ENCODE assay signal across 11 mouse cellular contexts in the genomic region with DNA sequence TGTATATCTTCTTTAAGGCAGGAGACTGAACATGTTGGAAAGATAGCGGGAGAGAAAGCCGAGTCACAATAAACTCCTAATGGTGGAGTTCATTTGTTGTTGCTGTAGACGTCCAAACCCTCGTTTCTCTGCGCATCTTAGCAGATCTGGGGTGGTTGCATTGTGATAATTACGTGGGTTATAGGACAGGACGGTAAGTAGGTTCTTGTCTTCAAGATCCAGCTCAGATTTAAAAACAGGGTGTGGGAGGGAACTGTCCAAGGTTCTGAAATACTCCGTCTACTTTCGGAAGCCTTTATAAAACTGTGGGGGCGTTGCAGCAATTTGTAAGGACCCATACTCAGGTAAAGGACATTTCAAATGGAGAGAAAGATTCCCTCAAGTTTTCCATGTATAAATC. TPM values are rescaled to one million over a fixed set of nuclear protein-coding genes. Genes with fewer than 3 reads are reported as not detected.
DNase-seq lines count a peak whose midpoint lies in the region; ATAC-seq and TF ChIP-seq lines count a peak whose summit lies in the region.
"Had no signal": no experiment of that assay in that cellular context is flagged by ENCODE, and none has a peak within 500 bp of the region (broad histone marks: within the 10 kb centered on the region; RNA-seq: fewer than 3 reads in every experiment).

No protein-coding gene starts in this region.

- no peaks in the 10 kb centered on the region for H3K79me2 ChIP-seq in CH12.LX (replicated peaks; ENCODE audit: control insufficient read depth, extremely low read depth, insufficient read depth, poor library complexity, severe bottlenecking)

- no peak for TF ChIP-seq POLR2A in CH12.LX (IDR thresholded peaks at IDR 0.05; ENCODE audit: low read depth, low read length)
- TF ChIP-seq POLR2A in brain, embryonic 14.5 days (IDR thresholded peaks at IDR 0.05; ENCODE audit: borderline replicate concordance, extremely low read depth, insufficient read depth, insufficient read length, poor library complexity, severe bottlenecking): no peak

- in situ Hi-C loops in CH12.LX (cut with MboI; ENCODE audit: low pct_ligation_motif_present, low pct_unique_long_range_greater_than_20kb, low sequenced_read_pairs): no loop called here

- ATAC-seq in kidney, postnatal 0 days (replicated peaks; ENCODE audit: low FRiP score, low read depth): no peak
- no peak for ATAC-seq in activated CD4-positive, CD25-positive, alpha-beta regulatory T cell, adult 4 months

- no peak overlapping the region for H3K9ac ChIP-seq in kidney, postnatal 0 days (ENCODE audit: low read depth, low read length)
- no peak overlapping the region for H3K9ac ChIP-seq in CH12.LX (ENCODE audit: insufficient read depth, low read depth)
- H3K9ac ChIP-seq: embryonic facial prominence, embryonic 15.5 days had no signal

- dilution Hi-C loops in CH12.LX (cut with MboI; ENCODE audit: extremely low pct_ligation_motif_present, extremely low pct_unique_long_range_greater_than_20kb, low sequenced_read_pairs): no loop called here

- peak; percentile 71 for DNase-seq in kidney, postnatal 0 days (ENCODE audit: low spot score)
- DNase-seq in kidney, adult 18-20 months: no peak
- DNase-seq in CH12.LX (ENCODE audit: extremely low read depth): peak; percentile 21
- peak; percentile 37 for DNase-seq in brain, embryonic 14.5 days (ENCODE audit: low read depth)
- peak; percentile 25 to 36 for DNase-seq in kidney, postnatal 4 days
- no peak for DNase-seq in spleen, postnatal 10 days (ENCODE audit: low spot score in 2 of 2)
- DNase-seq in right cerebral cortex, postnatal 14 days: no peak
- DNase-seq: adrenal gland, adult 2 months; right cerebral cortex, adult 18-20 months had no signal

- H3K27me3 ChIP-seq in kidney, postnatal 0 days (ENCODE audit: insufficient read depth, low read length): peaks cover 7% of the 10 kb centered on the region; the same call in 1 of the 2 replicates
- H3K27me3 ChIP-seq in CH12.LX (replicated peaks): peaks cover 38% of the 10 kb centered on the region

- no peaks in the 10 kb centered on the region for H3K9me3 ChIP-seq in kidney, postnatal 0 days (replicated peaks; ENCODE audit: low read length)
- no peaks in the 10 kb centered on the region for H3K9me3 ChIP-seq in CH12.LX (replicated peaks; ENCODE audit: low read length)
- H3K9me3 ChIP-seq: embryonic facial prominence, embryonic 15.5 days had no signal

- no peaks in the 10 kb centered on the region for H3K36me3 ChIP-seq in kidney, postnatal 0 days (ENCODE audit: insufficient read depth, low read length)
- H3K36me3 ChIP-seq in CH12.LX (replicated peaks in 1 of 2; ENCODE audit: control insufficient read depth in 1 of 2, insufficient read depth in 1 of 2, low read length in 1 of 2): no peaks in the 10 kb centered on the region
- H3K36me3 ChIP-seq: embryonic facial prominence, embryonic 15.5 days had no signal

- no peak for TF ChIP-seq CTCF in kidney, postnatal 0 days (IDR thresholded peaks at IDR 0.05; ENCODE audit: low read depth)
- no peak for TF ChIP-seq CTCF in CH12.LX (conservative IDR thresholded peaks at IDR 0.05 in 1 of 2, IDR thresholded peaks at IDR 0.05 in 1 of 2; ENCODE audit: low read depth in 2 of 2, low read length in 2 of 2)
- TF ChIP-seq CTCF in brain, embryonic 14.5 days (IDR thresholded peaks at IDR 0.05; ENCODE audit: borderline replicate concordance, extremely low read depth, insufficient read depth, insufficient read length): no peak

- H3K4me1 ChIP-seq in kidney, postnatal 0 days (replicated peaks; ENCODE audit: insufficient read depth, low read length): peaks cover 5% of the 10 kb centered on the region; the same call in 1 of the 2 replicates
- H3K4me1 ChIP-seq in CH12.LX (ENCODE audit: control insufficient read depth in 1 of 2, insufficient read depth in 2 of 2): peaks cover 2 to 6% of the 10 kb centered on the region in 2 experiments; a peak in 2 of 4 replicates

- no peak for TF ChIP-seq EP300 in CH12.LX (IDR thresholded peaks at IDR 0.05; ENCODE audit: low read length)

- H3K4me2 ChIP-seq in kidney, postnatal 0 days (ENCODE audit: low read length): no peak overlapping the region
- H3K4me2 ChIP-seq in CH12.LX (ENCODE audit: insufficient read depth, low read depth, poor library complexity, severe bottlenecking): no peak overlapping the region
- H3K4me2 ChIP-seq: embryonic facial prominence, embryonic 15.5 days had no signal

- H3K27ac ChIP-seq in kidney, postnatal 0 days: no peak overlapping the region
- H3K27ac ChIP-seq in CH12.LX (ENCODE audit: insufficient read depth, low read depth): no peak overlapping the region
- H3K27ac ChIP-seq: embryonic facial prominence, embryonic 15.5 days had no signal

- WGBS in kidney, postnatal 0 days: 28% methylated on average over 10 of the region's 10 CpGs

- TF ChIP-seq RAD21 in CH12.LX (IDR thresholded peaks at IDR 0.05; ENCODE audit: low read depth, low read length): no peak

- H3K4me3 ChIP-seq in kidney, postnatal 0 days (replicated peaks; ENCODE audit: low read depth, low read length): no peak overlapping the region
- H3K4me3 ChIP-seq in CH12.LX (replicated peaks in 1 of 3; ENCODE audit: low read depth in 2 of 3, low read length in 2 of 3, poor library complexity in 1 of 3): no peak overlapping the region
- H3K4me3 ChIP-seq: embryonic facial prominence, embryonic 15.5 days had no signal

TF ChIP-seq in CH12.LX, 34 proteins besides CTCF, POLR2A, EP300 and RAD21:
- peak; percentile 60; the same call in 1 of the 2 replicates for TF ChIP-seq SIN3A (IDR thresholded peaks at IDR 0.05; ENCODE audit: low read length)
- TF ChIP-seq JUN (IDR thresholded peaks at IDR 0.05; ENCODE audit: insufficient read depth, low read depth, low read length): no peak

RNA-seq across cellular contexts. Expression of gene Pomc, which starts 0.6 kb away (rescaled TPM):
- 2.1 and 2.7 TPM in 2 replicates for polyA plus RNA-seq in kidney, postnatal 0 days (2015; fragmentation: Nextera tagmentation; extraction: Ambion mirVana)
- total RNA-seq in CH12.LX (2012; rRNA removed) (3.5 and 4.4 TPM in 2 replicates), CH12.LX (2014; rRNA removed) (2.8 and 2.9 TPM in 2 replicates)
- polyA plus RNA-seq in CH12.LX (2012; ENCODE audit: insufficient read length, low read depth): 2.5 and 3.2 TPM in 2 replicates
- 4.9 and 6.0 TPM in 2 replicates for polyA plus RNA-seq in brain, embryonic 14.5 days (2012; rRNA removed)
- polyA plus RNA-seq in activated CD4-positive, CD25-positive, alpha-beta regulatory T cell, adult 4 months (2017; shearing (Covaris generic)): 1 to 10 TPM; 1.5 to 1.8 TPM

Comparison
In these comparisons a context has a peak if more than half of its experiments do, and no peak if none do; other contexts are left out.
1. DNase-seq: peak in kidney, postnatal 0 days (single experiment), CH12.LX (single experiment), brain, embryonic 14.5 days (single experiment) and kidney, postnatal 4 days (2 of 2); none in kidney, adult 18-20 months (single experiment), spleen, postnatal 10 days (0 of 2) and right cerebral cortex, postnatal 14 days (single experiment).